Mouse (Mus musculus): Measurements from ENCODE around the gene Clps. TPM values are rescaled to one million over a fixed set of nuclear protein-coding genes. Genes with fewer than 3 reads are reported as not detected.

Clps gene
- not detected for polyA plus RNA-seq (2012; fragmentation: generic; extraction: Trizol)
- long read RNA-seq, experiment 1 = 0 reads
- long read RNA-seq, experiment 2 = 0 reads

DNA sequence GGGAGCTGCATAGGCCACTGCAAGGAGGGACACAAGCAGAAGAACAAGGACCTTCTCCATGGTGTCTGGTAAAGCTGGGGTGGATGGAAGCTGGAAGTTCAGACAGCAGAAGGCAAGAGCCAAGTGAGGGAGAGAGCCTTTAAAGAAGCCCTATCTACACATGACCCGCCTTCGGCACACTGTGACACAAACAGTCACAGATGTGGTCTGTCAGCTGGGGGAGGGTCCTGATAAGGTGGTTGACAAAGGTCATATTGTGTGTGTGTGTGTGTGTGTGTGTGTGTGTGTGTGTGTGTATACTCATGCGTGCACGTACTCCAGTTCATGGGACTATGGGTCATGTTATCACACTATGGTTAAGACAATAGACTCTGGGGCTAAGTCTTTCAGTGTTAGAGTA lies at the start of gene Clps:
Gene Clps (minus strand): TSS at position 169 of the 400 bp plus-strand sequence.
- H3K79me3 ChIP-seq (ENCODE audit: low read depth) = no peaks in the 10 kb centered on the region
- TF ChIP-seq CTCF (IDR thresholded peaks at IDR 0.05; ENCODE audit: control insufficient read depth, insufficient read depth, insufficient read length) (no peak), MYOG (IDR thresholded peaks at IDR 0.05; ENCODE audit: control insufficient read depth, extremely low read depth, insufficient read length) (no peak), FOSL1 (IDR thresholded peaks at IDR 0.05; ENCODE audit: insufficient read depth, low read length, poor library complexity, severe bottlenecking) (no peak), USF1 (IDR thresholded peaks at IDR 0.05; ENCODE audit: low read depth) (no peak), MAX (IDR thresholded peaks at IDR 0.05) (no peak), CEBPB (IDR thresholded peaks at IDR 0.05; ENCODE audit: low read depth) (no peak), MYOD1 (IDR thresholded peaks at IDR 0.05; ENCODE audit: control insufficient read depth, insufficient read length, low read depth) (no peak)
- H3ac ChIP-seq (ENCODE audit: control insufficient read depth, insufficient read length, low read depth) = no peak within 1 kb of the TSS
- H3K36me3 ChIP-seq (ENCODE audit: control insufficient read depth, insufficient read depth) = no peaks in the 10 kb centered on the region
- H3K4me3 ChIP-seq (ENCODE audit: insufficient read depth, poor library complexity, severe bottlenecking) = no peak within 1 kb of the TSS
- H3K79me2 ChIP-seq (ENCODE audit: control insufficient read depth, insufficient read depth) = no peaks in the 10 kb centered on the region
- peaks cover 31% of the 10 kb centered on the region for H3K27me3 ChIP-seq (ENCODE audit: control insufficient read depth, insufficient read depth, insufficient read length)

- TF ChIP-seq MAX (IDR thresholded peaks at IDR 0.05) (no peak), CEBPB (IDR thresholded peaks at IDR 0.05; ENCODE audit: low read depth) (no peak), CTCF (IDR thresholded peaks at IDR 0.05; ENCODE audit: control insufficient read depth, insufficient read depth, insufficient read length) (no peak), FOSL1 (IDR thresholded peaks at IDR 0.05; ENCODE audit: insufficient read depth, low read length, poor library complexity, severe bottlenecking) (no peak), MYOG (IDR thresholded peaks at IDR 0.05; ENCODE audit: control insufficient read depth, extremely low read depth, insufficient read length) (no peak), USF1 (IDR thresholded peaks at IDR 0.05; ENCODE audit: low read depth) (no peak), MYOD1 (IDR thresholded peaks at IDR 0.05; ENCODE audit: control insufficient read depth, insufficient read length, low read depth) (no peak)
Measured at GRCm38 (mm10) chr17:28609543-28609942, 49.0 kb upstream of the Clps start.

DNA sequence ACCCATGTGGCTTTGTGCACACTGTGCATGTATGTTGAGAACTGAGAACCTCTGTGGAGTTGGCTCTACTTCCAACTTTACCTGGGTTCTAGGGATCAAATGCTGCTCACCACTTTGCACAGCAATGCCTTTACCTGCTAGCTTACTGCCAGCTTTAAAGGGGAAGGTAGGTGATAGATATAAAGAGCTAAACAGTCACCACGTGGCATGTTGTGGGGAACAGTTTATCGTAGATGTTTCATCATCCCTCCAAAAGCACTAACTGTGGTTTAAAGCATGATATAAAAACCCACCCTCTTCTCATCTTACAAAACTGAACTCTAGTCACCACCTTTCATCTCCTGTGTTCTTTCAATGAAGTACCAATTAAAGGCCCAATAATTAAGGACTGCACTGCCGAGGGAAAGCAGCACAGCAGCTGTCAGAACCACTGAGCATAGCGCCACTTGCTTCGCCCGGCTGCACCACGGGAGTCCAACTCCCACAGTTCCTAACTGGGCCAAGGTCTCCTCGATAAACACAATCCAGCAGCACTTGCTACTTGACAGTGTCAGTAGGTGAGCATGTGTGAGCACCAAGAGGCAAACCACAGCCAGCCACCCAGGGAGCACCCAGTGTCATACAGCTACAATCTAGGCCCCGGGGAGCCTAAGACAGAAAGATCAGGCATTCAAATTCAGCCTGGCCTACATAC lies 41.1 kb upstream of the Clps start:
- Histone ChIP-seq H3ac (ENCODE audit: control insufficient read depth, insufficient read length, low read depth) (no peak overlapping the region), H3K27me3 (ENCODE audit: control insufficient read depth, insufficient read depth, insufficient read length) (no peaks in the 10 kb centered on the region), H3K36me3 (ENCODE audit: control insufficient read depth, insufficient read depth) (peaks cover 89% of the 10 kb centered on the region), H3K79me3 (ENCODE audit: low read depth) (peaks cover under 1% of the 10 kb centered on the region), H3K79me2 (ENCODE audit: control insufficient read depth, insufficient read depth) (peaks cover 6% of the 10 kb centered on the region), H3K4me3 (ENCODE audit: insufficient read depth, poor library complexity, severe bottlenecking) (no peak overlapping the region)
- TF ChIP-seq MYOG (IDR thresholded peaks at IDR 0.05; ENCODE audit: control insufficient read depth, extremely low read depth, insufficient read length) (no peak), CEBPB (IDR thresholded peaks at IDR 0.05; ENCODE audit: low read depth) (no peak), CTCF (IDR thresholded peaks at IDR 0.05; ENCODE audit: control insufficient read depth, insufficient read depth, insufficient read length) (no peak), USF1 (IDR thresholded peaks at IDR 0.05; ENCODE audit: low read depth) (no peak), FOSL1 (IDR thresholded peaks at IDR 0.05; ENCODE audit: insufficient read depth, low read length, poor library complexity, severe bottlenecking) (no peak), MAX (IDR thresholded peaks at IDR 0.05) (no peak), MYOD1 (IDR thresholded peaks at IDR 0.05; ENCODE audit: control insufficient read depth, insufficient read length, low read depth) (no peak)

More at GRCm38 (mm10) chr17:28609543-28609942, 49.0 kb upstream of the Clps start:
- Histone ChIP-seq H3ac (ENCODE audit: control insufficient read depth, insufficient read length, low read depth) (no peak overlapping the region), H3K4me3 (ENCODE audit: insufficient read depth, poor library complexity, severe bottlenecking) (no peak overlapping the region), H3K79me3 (ENCODE audit: low read depth) (peaks cover 54% of the 10 kb centered on the region), H3K36me3 (ENCODE audit: control insufficient read depth, insufficient read depth) (peaks cover 51% of the 10 kb centered on the region), H3K27me3 (ENCODE audit: control insufficient read depth, insufficient read depth, insufficient read length) (no peaks in the 10 kb centered on the region), H3K79me2 (ENCODE audit: control insufficient read depth, insufficient read depth) (peaks cover 70% of the 10 kb centered on the region)

DNA sequence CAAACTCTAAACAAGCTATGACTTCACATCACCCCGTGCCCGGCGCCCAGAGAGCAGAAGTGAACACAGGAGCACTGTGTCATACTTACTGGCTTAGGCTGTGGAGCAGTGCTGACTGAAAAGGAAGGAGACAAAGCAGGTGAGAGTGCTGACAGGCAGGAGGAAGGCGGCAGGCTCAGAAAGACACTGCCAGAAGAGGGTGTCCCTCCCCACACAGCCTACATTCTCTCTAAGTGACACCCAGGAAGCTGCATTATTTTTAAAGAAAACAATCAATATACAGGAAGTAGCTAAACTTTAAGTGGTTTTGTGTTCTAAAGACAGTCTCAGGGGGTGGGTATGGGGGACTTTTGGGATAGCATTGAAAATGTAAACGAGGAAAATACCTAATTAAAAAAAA lies 40.2 kb upstream of the Clps start:
- H3K36me3 ChIP-seq (ENCODE audit: control insufficient read depth, insufficient read depth) = peaks cover 87% of the 10 kb centered on the region

DNA sequence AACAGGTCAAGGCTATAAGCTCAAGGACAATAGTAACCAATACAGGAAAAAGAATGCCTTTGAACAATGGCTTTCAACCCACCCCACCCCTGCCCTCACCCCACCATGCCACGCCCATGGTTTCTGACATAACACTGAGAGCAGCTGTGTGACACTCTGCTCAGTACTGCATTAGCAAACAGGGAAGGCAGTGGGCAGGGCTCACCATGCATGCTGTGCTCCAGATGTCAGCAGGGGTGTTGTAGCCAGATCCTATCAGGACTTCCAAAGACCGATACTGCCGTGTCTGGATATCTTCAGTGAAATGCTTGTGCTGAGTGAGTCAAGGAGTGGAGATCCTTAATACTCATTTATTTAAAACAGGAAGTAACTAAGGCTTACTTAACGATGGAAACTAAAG lies 33.4 kb upstream of the Clps start:
- TF ChIP-seq MAX (IDR thresholded peaks at IDR 0.05) = no peak
- no peak for TF ChIP-seq MYOG (IDR thresholded peaks at IDR 0.05; ENCODE audit: control insufficient read depth, extremely low read depth, insufficient read length)
- Histone ChIP-seq H3K79me3 (ENCODE audit: low read depth) (no peaks in the 10 kb centered on the region), H3K4me3 (ENCODE audit: insufficient read depth, poor library complexity, severe bottlenecking) (no peak overlapping the region), H3K36me3 (ENCODE audit: control insufficient read depth, insufficient read depth) (peaks cover 82% of the 10 kb centered on the region), H3ac (ENCODE audit: control insufficient read depth, insufficient read length, low read depth) (no peak overlapping the region), H3K27me3 (ENCODE audit: control insufficient read depth, insufficient read depth, insufficient read length) (no peaks in the 10 kb centered on the region), H3K79me2 (ENCODE audit: control insufficient read depth, insufficient read depth) (no peaks in the 10 kb centered on the region)

More for the DNA sequence above, 40.2 kb upstream of the Clps start:
- Histone ChIP-seq H3K79me3 (ENCODE audit: low read depth) (no peaks in the 10 kb centered on the region), H3ac (ENCODE audit: control insufficient read depth, insufficient read length, low read depth) (no peak overlapping the region), H3K4me3 (ENCODE audit: insufficient read depth, poor library complexity, severe bottlenecking) (no peak overlapping the region), H3K27me3 (ENCODE audit: control insufficient read depth, insufficient read depth, insufficient read length) (no peaks in the 10 kb centered on the region), H3K79me2 (ENCODE audit: control insufficient read depth, insufficient read depth) (peaks cover 6% of the 10 kb centered on the region)
- no peak for TF ChIP-seq FOSL1 (IDR thresholded peaks at IDR 0.05; ENCODE audit: insufficient read depth, low read length, poor library complexity, severe bottlenecking)
- TF ChIP-seq MAX (IDR thresholded peaks at IDR 0.05) = no peak
- no peak for TF ChIP-seq CEBPB (IDR thresholded peaks at IDR 0.05; ENCODE audit: low read depth)
- no peak for TF ChIP-seq MYOG (IDR thresholded peaks at IDR 0.05; ENCODE audit: control insufficient read depth, extremely low read depth, insufficient read length)
- no peak for TF ChIP-seq USF1 (IDR thresholded peaks at IDR 0.05; ENCODE audit: low read depth)
- no peak for TF ChIP-seq CTCF (IDR thresholded peaks at IDR 0.05; ENCODE audit: control insufficient read depth, insufficient read depth, insufficient read length)

DNA sequence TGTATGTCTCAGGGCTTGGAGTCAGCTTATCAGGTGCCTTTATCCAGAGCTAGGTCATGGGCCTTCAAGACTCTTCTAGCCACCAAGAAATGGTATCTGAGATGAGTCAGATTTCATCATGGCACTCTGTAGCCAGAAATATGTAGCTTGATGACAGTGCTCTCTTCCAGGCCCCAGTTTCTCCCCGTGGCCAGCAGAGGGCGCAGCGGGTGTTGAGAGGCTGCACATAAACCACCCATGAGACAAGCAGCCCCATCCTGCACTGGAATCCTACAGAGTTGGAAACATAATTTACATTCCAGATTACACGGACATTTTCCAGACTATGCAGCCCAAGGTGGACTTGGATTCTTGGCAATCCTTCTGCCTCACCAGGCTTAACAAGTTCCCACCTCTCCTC lies 32.4 kb upstream of the Clps start:
- Histone ChIP-seq H3K27me3 (ENCODE audit: control insufficient read depth, insufficient read depth, insufficient read length) (no peaks in the 10 kb centered on the region), H3K79me3 (ENCODE audit: low read depth) (no peaks in the 10 kb centered on the region), H3K4me3 (ENCODE audit: insufficient read depth, poor library complexity, severe bottlenecking) (no peak overlapping the region), H3K79me2 (ENCODE audit: control insufficient read depth, insufficient read depth) (no peaks in the 10 kb centered on the region), H3K36me3 (ENCODE audit: control insufficient read depth, insufficient read depth) (peaks cover 85% of the 10 kb centered on the region), H3ac (ENCODE audit: control insufficient read depth, insufficient read length, low read depth) (no peak overlapping the region)
- TF ChIP-seq USF1 (IDR thresholded peaks at IDR 0.05; ENCODE audit: low read depth) (no peak), FOSL1 (IDR thresholded peaks at IDR 0.05; ENCODE audit: insufficient read depth, low read length, poor library complexity, severe bottlenecking) (no peak), CTCF (IDR thresholded peaks at IDR 0.05; ENCODE audit: control insufficient read depth, insufficient read depth, insufficient read length) (peak; percentile 73), MYOD1 (IDR thresholded peaks at IDR 0.05; ENCODE audit: control insufficient read depth, insufficient read length, low read depth) (no peak)
